Mouse (Mus musculus): ENCODE data around the gene Zmynd12.

DNA sequence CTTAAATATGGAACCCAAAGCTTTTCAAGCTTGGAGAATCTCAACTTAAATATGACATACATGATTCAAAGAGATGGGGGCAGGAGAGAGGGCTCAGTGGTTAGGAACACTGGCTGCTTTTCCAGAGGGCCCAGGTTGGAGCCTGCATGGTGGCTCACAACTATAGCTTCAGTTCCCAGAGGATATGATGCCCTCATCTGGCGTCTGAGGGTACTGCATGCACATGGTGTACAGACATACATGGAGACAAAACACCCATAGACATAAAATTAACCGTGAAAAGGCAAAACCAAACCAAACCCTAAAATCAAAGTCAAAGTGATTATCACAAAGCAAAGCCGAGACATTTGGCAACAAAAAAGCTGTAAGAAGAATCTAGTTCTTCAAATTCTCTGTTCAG, 68.2 kb downstream of the Zmynd12 start:
- TF ChIP-seq JUND (conservative IDR thresholded peaks at IDR 0.05; ENCODE audit: low read depth, low read length) = no peak
- TF ChIP-seq CTCF (conservative IDR thresholded peaks at IDR 0.05 in 1 of 2, IDR thresholded peaks at IDR 0.05 in 1 of 2; ENCODE audit: low read depth in 2 of 2, low read length in 2 of 2) = peak; percentile 35 to 64; a peak in 3 of 4 replicates
- TF ChIP-seq HCFC1 (IDR thresholded peaks at IDR 0.05; ENCODE audit: low read depth, low read length) = no peak
- TF ChIP-seq POLR2A (IDR thresholded peaks at IDR 0.05; ENCODE audit: low read depth, low read length) = no peak

Data from CH12.LX (cell line).